Mouse (Mus musculus) layer of hippocampus, postnatal 10 days (tissue): ENCODE data around the gene Atrnl1. TPM values are rescaled to one million over a fixed set of nuclear protein-coding genes. Genes with fewer than 3 reads are reported as not detected.
A peak's percentile ranks its signal among the peaks of the same experiment; 100 is the strongest.

Experiments
- DNase-seq, 2 experiments: peaks; one replicate each; pipeline ENCODE4 v3.0.0; 2021; ENCODE audit warnings: low spot score in 2 of 2
- total RNA-seq, 2 experiments: library from RNA; stranded (reverse); gene quantifications; 2 replicates each; pipeline ENCODE4 v1.2.3; 2021

The Atrnl1 gene
- total RNA-seq, 2 experiments from 2014 or later, result 69.7 to 72.4 TPM

GRCm38 (mm10) chr19:57916325-57916724 lies 305.5 kb downstream of the Atrnl1 start:
- no peak for DNase-seq

GRCm38 (mm10) chr19:57922991-57923390 lies 312.2 kb downstream of the Atrnl1 start:
- no peak for DNase-seq

- DNase-seq, result no peak
Measured at GRCm38 (mm10) chr19:57924856-57925255, 314.0 kb downstream of the Atrnl1 start.

- no peak for DNase-seq
Measured at GRCm38 (mm10) chr19:57925681-57926080, 314.8 kb downstream of the Atrnl1 start.

GRCm38 (mm10) chr19:57926164-57926860 lies 315.5 kb downstream of the Atrnl1 start:
- DNase-seq, result no peak

- no peak for DNase-seq
Measured at GRCm38 (mm10) chr19:57926941-57927471, 316.2 kb downstream of the Atrnl1 start.

- DNase-seq, result peak in 1 of 2 experiments; percentile 29
Measured at GRCm38 (mm10) chr19:57927566-57928523, 317.0 kb downstream of the Atrnl1 start.

- no peak for DNase-seq
Measured at GRCm38 (mm10) chr19:57931626-57932025, 320.8 kb downstream of the Atrnl1 start.

- no peak for DNase-seq
Measured at GRCm38 (mm10) chr19:57936865-57937264, 326.0 kb downstream of the Atrnl1 start.

- no peak for DNase-seq
Measured at GRCm38 (mm10) chr19:57939166-57939565, 328.3 kb downstream of the Atrnl1 start.

GRCm38 (mm10) chr19:57941529-57941928 lies 330.7 kb downstream of the Atrnl1 start:
- DNase-seq, result peak; percentile 36 to 52

- DNase-seq, result no peak
Measured at GRCm38 (mm10) chr19:57942281-57942680, 331.4 kb downstream of the Atrnl1 start.

GRCm38 (mm10) chr19:57943308-57943707 lies 332.5 kb downstream of the Atrnl1 start:
- no peak for DNase-seq

- DNase-seq, result no peak
Measured at GRCm38 (mm10) chr19:57944680-57945079, 333.8 kb downstream of the Atrnl1 start.

GRCm38 (mm10) chr19:57945626-57946250 lies 334.9 kb downstream of the Atrnl1 start:
- DNase-seq, result no peak

GRCm38 (mm10) chr19:57948489-57948888 lies 337.7 kb downstream of the Atrnl1 start:
- no peak for DNase-seq

- DNase-seq, result no peak
Measured at GRCm38 (mm10) chr19:57949260-57949917, 338.6 kb downstream of the Atrnl1 start.

- no peak for DNase-seq
Measured at GRCm38 (mm10) chr19:57954131-57954530, 343.3 kb downstream of the Atrnl1 start.

GRCm38 (mm10) chr19:57956459-57956858 lies 345.6 kb downstream of the Atrnl1 start:
- DNase-seq, result no peak

GRCm38 (mm10) chr19:57957363-57957762 lies 346.5 kb downstream of the Atrnl1 start:
- no peak for DNase-seq

- no peak for DNase-seq
Measured at GRCm38 (mm10) chr19:57958154-57958553, 347.3 kb downstream of the Atrnl1 start.
